Mouse (Mus musculus): ENCODE results near the gene Zswim1. TPM values are rescaled to one million over a fixed set of nuclear protein-coding genes. Genes with fewer than 3 reads are reported as not detected.

Gene Zswim1
- total and polyA plus RNA-seq, 3 experiments: 8.2 to 17.4 TPM; not detected in 1

- no peak for DNase-seq (ENCODE audit: low read depth, low spot score)
- H3K9ac ChIP-seq (ENCODE audit: control insufficient read depth, low read depth, low read length, poor library complexity, severe bottlenecking): no peak overlapping the region
- TF ChIP-seq ELF1 (IDR thresholded peaks at IDR 0.05; ENCODE audit: low read depth, low read length): no peak
- no peak for TF ChIP-seq KAT2A (conservative IDR thresholded peaks at IDR 0.05; ENCODE audit: low read depth, low read length)
- no peak for TF ChIP-seq SIN3A (IDR thresholded peaks at IDR 0.05; ENCODE audit: low read length)
- no peak for TF ChIP-seq HCFC1 (IDR thresholded peaks at IDR 0.05; ENCODE audit: low read depth, low read length)
- no peak for TF ChIP-seq RCOR1 (IDR thresholded peaks at IDR 0.05; ENCODE audit: low read depth, low read length)
- TF ChIP-seq E2F4 (IDR thresholded peaks at IDR 0.05; ENCODE audit: borderline replicate concordance, low read depth, low read length): no peak
- no peak for TF ChIP-seq NELFE (IDR thresholded peaks at IDR 0.05; ENCODE audit: low read depth, low read length)
- TF ChIP-seq EP300 (IDR thresholded peaks at IDR 0.05; ENCODE audit: low read depth in 1 of 2, low read length in 2 of 2): no peak
- no peak for TF ChIP-seq ZNF384 (IDR thresholded peaks at IDR 0.05; ENCODE audit: low read depth, low read length)
- no peak for TF ChIP-seq SMC3 (IDR thresholded peaks at IDR 0.05; ENCODE audit: low read depth, low read length)
- no peak for TF ChIP-seq CHD2 (IDR thresholded peaks at IDR 0.05; ENCODE audit: low read length)
- no peak for TF ChIP-seq MAX (IDR thresholded peaks at IDR 0.05; ENCODE audit: low read length)
- no peak for TF ChIP-seq RAD21 (IDR thresholded peaks at IDR 0.05; ENCODE audit: low read depth, low read length)
- TF ChIP-seq ETS1 (IDR thresholded peaks at IDR 0.05; ENCODE audit: low read depth, low read length): no peak
- TF ChIP-seq MEF2A (IDR thresholded peaks at IDR 0.05; ENCODE audit: extremely low read depth, insufficient replicate concordance, low read depth, low read length, poor library complexity, severe bottlenecking): no peak
- no peak for TF ChIP-seq POLR2AphosphoS5 (IDR thresholded peaks at IDR 0.05; ENCODE audit: borderline replicate concordance, low read depth, low read length)
- no peak overlapping the region for H3K4me3 ChIP-seq (ENCODE audit: control insufficient read depth in 1 of 2, insufficient read depth in 1 of 2, low read depth in 2 of 2, low read length in 2 of 2)
- H3K36me3 ChIP-seq (ENCODE audit: control insufficient read depth in 1 of 2, insufficient read depth in 2 of 2, low read length in 2 of 2): peaks cover 0 to 25% of the 10 kb centered on the region in 2 experiments; a peak in 2 of 4 replicates
- H3K27me3 ChIP-seq (ENCODE audit: control insufficient read depth in 1 of 2, insufficient read depth in 2 of 2, low read length in 2 of 2): no peaks in the 10 kb centered on the region
- peaks cover 21 to 38% of the 10 kb centered on the region in 2 experiments for H3K4me1 ChIP-seq (ENCODE audit: control insufficient read depth in 1 of 2, insufficient read depth in 2 of 2, low read length in 2 of 2)
- H3K79me2 ChIP-seq (ENCODE audit: control insufficient read depth, insufficient read depth, low read length, poor library complexity): no peaks in the 10 kb centered on the region; the same call in 1 of the 2 replicates
- no peak overlapping the region for H3K27ac ChIP-seq (ENCODE audit: control insufficient read depth, low read depth, low read length)
- H3K9me3 ChIP-seq (replicated peaks; ENCODE audit: insufficient read depth, low read length): no peaks in the 10 kb centered on the region
Observed at GRCm38 (mm10) chr2:164861094-164861493, 38.6 kb downstream of the Zswim1 start.

GRCm38 (mm10) chr2:164862179-164862861, 39.8 kb downstream of the Zswim1 start:
- peaks cover 0 to 25% of the 10 kb centered on the region in 2 experiments; a peak in 2 of 4 replicates for H3K36me3 ChIP-seq (ENCODE audit: control insufficient read depth in 1 of 2, insufficient read depth in 2 of 2, low read length in 2 of 2)
- H3K9ac ChIP-seq (ENCODE audit: control insufficient read depth, low read depth, low read length, poor library complexity, severe bottlenecking): peak overlapping the region; percentile 9; the same call in 1 of the 2 replicates
- H3K4me3 ChIP-seq (ENCODE audit: control insufficient read depth in 1 of 2, insufficient read depth in 1 of 2, low read depth in 2 of 2, low read length in 2 of 2): peak overlapping the region in 1 of 2 experiments; percentile 5; a peak in 1 of 4 replicates
- no peaks in the 10 kb centered on the region for H3K79me2 ChIP-seq (ENCODE audit: control insufficient read depth, insufficient read depth, low read length, poor library complexity)
- DNase-seq (ENCODE audit: low read depth, low spot score): peak; percentile 83
- H3K4me1 ChIP-seq (ENCODE audit: control insufficient read depth in 1 of 2, insufficient read depth in 2 of 2, low read length in 2 of 2): peaks cover 26 to 46% of the 10 kb centered on the region in 2 experiments
- H3K9me3 ChIP-seq (replicated peaks; ENCODE audit: insufficient read depth, low read length): no peaks in the 10 kb centered on the region
- peak overlapping the region; percentile 66 for H3K27ac ChIP-seq (ENCODE audit: control insufficient read depth, low read depth, low read length)
- H3K27me3 ChIP-seq (ENCODE audit: control insufficient read depth in 1 of 2, insufficient read depth in 2 of 2, low read length in 2 of 2): no peaks in the 10 kb centered on the region
- no peak for TF ChIP-seq MEF2A (IDR thresholded peaks at IDR 0.05; ENCODE audit: extremely low read depth, insufficient replicate concordance, low read depth, low read length, poor library complexity, severe bottlenecking)
- TF ChIP-seq SIN3A (IDR thresholded peaks at IDR 0.05; ENCODE audit: low read length): peak; percentile 55
- peak; percentile 75 to 93 for TF ChIP-seq EP300 (IDR thresholded peaks at IDR 0.05; ENCODE audit: low read depth in 1 of 2, low read length in 2 of 2)
- no peak for TF ChIP-seq ZMIZ1 (IDR thresholded peaks at IDR 0.05; ENCODE audit: low read depth, low read length)
- TF ChIP-seq MXI1 (IDR thresholded peaks at IDR 0.05; ENCODE audit: low read depth, low read length): 0 out of 2 replicates have a peak, but pooled peaks have one; percentile 34
- no peak for TF ChIP-seq NELFE (IDR thresholded peaks at IDR 0.05; ENCODE audit: low read depth, low read length)
- TF ChIP-seq BHLHE40 (IDR thresholded peaks at IDR 0.05; ENCODE audit: borderline replicate concordance, low read depth, low read length): no peak
- peak; percentile 56 for TF ChIP-seq GATA1 (IDR thresholded peaks at IDR 0.05; ENCODE audit: low read depth, low read length)
- no peak for TF ChIP-seq NRF1 (IDR thresholded peaks at IDR 0.05; ENCODE audit: insufficient read depth, low read depth, low read length, poor library complexity, severe bottlenecking)
- no peak for TF ChIP-seq GABPA (IDR thresholded peaks at IDR 0.05; ENCODE audit: low read depth, low read length)
- TF ChIP-seq ZC3H11A (IDR thresholded peaks at IDR 0.05; ENCODE audit: low read depth, low read length): no peak
- TF ChIP-seq SMC3 (IDR thresholded peaks at IDR 0.05; ENCODE audit: low read depth, low read length): no peak
- TF ChIP-seq TBP (IDR thresholded peaks at IDR 0.05; ENCODE audit: low read depth, low read length): no peak
- TF ChIP-seq MYC (IDR thresholded peaks at IDR 0.05; ENCODE audit: low read depth, low read length): no peak
- TF ChIP-seq UBTF (IDR thresholded peaks at IDR 0.05; ENCODE audit: borderline replicate concordance, insufficient read depth, low read depth, low read length): no peak
- TF ChIP-seq POLR2AphosphoS5 (IDR thresholded peaks at IDR 0.05; ENCODE audit: borderline replicate concordance, low read depth, low read length): no peak
- no peak for TF ChIP-seq RAD21 (IDR thresholded peaks at IDR 0.05; ENCODE audit: low read depth, low read length)
- TF ChIP-seq MAX (IDR thresholded peaks at IDR 0.05; ENCODE audit: low read length): no peak
- TF ChIP-seq JUND (IDR thresholded peaks at IDR 0.05; ENCODE audit: low read depth, low read length): no peak
- TF ChIP-seq HCFC1 (IDR thresholded peaks at IDR 0.05; ENCODE audit: low read depth, low read length): peak; percentile 24; the same call in 1 of the 2 replicates
- TF ChIP-seq MAZ (IDR thresholded peaks at IDR 0.05; ENCODE audit: low read depth, low read length): peak; percentile 37; the same call in 1 of the 2 replicates
